In genomic region chr1:40771196-40771970, GRCm38 (mm10) we compare ENCODE assay signal across 22 mouse cellular contexts. TPM values are rescaled to one million over a fixed set of nuclear protein-coding genes. Genes with fewer than 3 reads are reported as not detected.
DNase-seq lines count a peak whose midpoint lies in the region; ATAC-seq lines count a peak whose summit lies in the region.
"Had no signal": no experiment of that assay in that cellular context is flagged by ENCODE, and none has a peak within 500 bp of the region (broad histone marks: within the 10 kb centered on the region; RNA-seq: fewer than 3 reads in every experiment).

No protein-coding gene starts in this region.

- no peak overlapping the region for H3K4me3 ChIP-seq in heart, embryonic 10.5 days
- peak overlapping the region; percentile 47 for H3K4me3 ChIP-seq in liver, embryonic 13.5 days (replicated peaks)
- H3K4me3 ChIP-seq: embryonic facial prominence, embryonic 10.5 days; forebrain, embryonic 12.5 days; hindbrain, embryonic 10.5 days; midbrain, embryonic 12.5 days; neural tube, embryonic 15.5 days had no signal

- H3K9me3 ChIP-seq in heart, embryonic 10.5 days, result no peaks in the 10 kb centered on the region
- H3K9me3 ChIP-seq in liver, embryonic 13.5 days (replicated peaks), result no peaks in the 10 kb centered on the region
- H3K9me3 ChIP-seq: embryonic facial prominence, embryonic 10.5 days; forebrain, embryonic 12.5 days; hindbrain, embryonic 10.5 days; midbrain, embryonic 12.5 days; neural tube, embryonic 15.5 days had no signal

- H3K4me1 ChIP-seq in heart, embryonic 10.5 days, result no peaks in the 10 kb centered on the region
- H3K4me1 ChIP-seq in liver, embryonic 13.5 days (replicated peaks), result peaks cover 29% of the 10 kb centered on the region
- H3K4me1 ChIP-seq: forebrain, embryonic 12.5 days; neural tube, embryonic 15.5 days had no signal

- WGBS in heart, embryonic 10.5 days, result 82% methylated on average over 7 of the region's 7 CpGs
- 61% methylated on average over 7 of the region's 7 CpGs for WGBS in liver, embryonic 13.5 days (ENCODE audit: insufficient replicate concordance)

- peak overlapping the region; percentile 63 for H3K4me2 ChIP-seq in liver, embryonic 13.5 days
- H3K4me2 ChIP-seq: forebrain, embryonic 12.5 days; midbrain, embryonic 12.5 days; neural tube, embryonic 15.5 days had no signal

- H3K36me3 ChIP-seq in heart, embryonic 10.5 days, result peaks cover 6% of the 10 kb centered on the region
- peaks cover 5% of the 10 kb centered on the region; the same call in 1 of the 2 replicates for H3K36me3 ChIP-seq in liver, embryonic 13.5 days
- H3K36me3 ChIP-seq: forebrain, embryonic 12.5 days; hindbrain, embryonic 10.5 days; midbrain, embryonic 12.5 days had no signal

- peak overlapping the region; percentile 63 for H3K9ac ChIP-seq in liver, embryonic 13.5 days
- H3K9ac ChIP-seq: forebrain, embryonic 12.5 days; midbrain, embryonic 12.5 days; neural tube, embryonic 15.5 days had no signal

- DNase-seq in heart, embryonic 10.5 days (ENCODE audit: low spot score), result peak; percentile 61
- DNase-seq in heart, adult 8-10 months (ENCODE audit: low spot score), result no peak
- DNase-seq in liver, embryonic 13.5 days, result peak; percentile 39
- no peak for DNase-seq in kidney, postnatal 10 days
- DNase-seq: adrenal gland, postnatal 10 days; cerebellum, adult 9-10 months; gastrocnemius, postnatal 36 days; kidney, adult 11 months; lung, adult 18-20 months; lung, postnatal 10 days; right cerebral cortex, postnatal 14 days; spleen, adult 18-20 months; thymus, postnatal 36 days had no signal

- ATAC-seq in erythroblast, adult 5-6 weeks (replicated peaks; ENCODE audit: low FRiP score, poor library complexity, severe bottlenecking), result peak; percentile 71
- peak; percentile 97 for ATAC-seq in liver, embryonic 13.5 days (ENCODE audit: low read depth)
- ATAC-seq in megakaryocyte-erythroid progenitor cell, adult 5-6 weeks (replicated peaks; ENCODE audit: low FRiP score, low TSS enrichment, poor library complexity, severe bottlenecking), result peak; percentile 74
- ATAC-seq in frontal cortex, adult (ENCODE audit: low TSS enrichment), result no peak
- ATAC-seq: hindbrain, postnatal 0 days had no signal

- no peaks in the 10 kb centered on the region for H3K27me3 ChIP-seq in heart, embryonic 10.5 days (ENCODE audit: insufficient read depth, poor library complexity, severe bottlenecking)
- H3K27me3 ChIP-seq in liver, embryonic 13.5 days, result 0 out of 2 replicates have a peak, but pooled peaks cover 3% of the 10 kb centered on the region
- H3K27me3 ChIP-seq: forebrain, embryonic 12.5 days; midbrain, embryonic 12.5 days; neural tube, embryonic 15.5 days had no signal

- no peak overlapping the region for H3K27ac ChIP-seq in heart, embryonic 10.5 days
- peak overlapping the region; percentile 73 for H3K27ac ChIP-seq in liver, embryonic 13.5 days
- H3K27ac ChIP-seq: embryonic facial prominence, embryonic 10.5 days; forebrain, embryonic 12.5 days; hindbrain, embryonic 10.5 days; hindbrain, postnatal 0 days; midbrain, embryonic 12.5 days; neural tube, embryonic 15.5 days had no signal

RNA-seq across cellular contexts. Expression of gene Mfsd9, which starts 19.1 kb away (rescaled TPM):
- polyA plus RNA-seq in heart, embryonic 10.5 days (2016; fragmentation: Nextera tagmentation; extraction: Ambion mirVana), result 1.6 and 2.4 TPM in 2 replicates
- 1 to 10 TPM in 1 of 4 experiments, under 1 TPM in 3; 0.49 to 1.3 (median 0.64) TPM for total RNA-seq in heart, adult 8-10 months (2022)
- total RNA-seq in erythroblast, adult 5-6 weeks (2015; ENCODE audit: low replicate concordance), result 0.63 TPM in 1 of 2 replicates, not detected in the other
- total RNA-seq in erythroblast, adult 5-6 weeks (2017; ENCODE audit: low replicate concordance), result 1.5 and 2.6 TPM in 2 replicates
- 0.82 and 0.83 TPM in 2 replicates for polyA plus RNA-seq in liver, embryonic 13.5 days (2015; fragmentation: Nextera tagmentation; extraction: Ambion mirVana)
- 1.8 and 2.1 TPM in 2 replicates for total RNA-seq in megakaryocyte-erythroid progenitor cell, adult 5-6 weeks (2014; fragmentation: Nextera tagmentation)
- total RNA-seq in megakaryocyte-erythroid progenitor cell, adult 5-6 weeks (2017), result 1.7 and 4.7 TPM in 2 replicates

RNA-seq across cellular contexts. Expression of gene Tmem182, which starts 34.0 kb away (rescaled TPM):
- polyA plus RNA-seq in heart, embryonic 10.5 days (2016; fragmentation: Nextera tagmentation; extraction: Ambion mirVana), result 5.1 and 12.1 TPM in 2 replicates
- total RNA-seq in heart, adult 8-10 months (2022), result 100 to 1,000 TPM; 171 to 176 (median 173) TPM
- not detected in 2 replicates for total RNA-seq in erythroblast, adult 5-6 weeks (2015; ENCODE audit: low replicate concordance)
- 0.85 TPM in 1 of 2 replicates, not detected in the other for total RNA-seq in erythroblast, adult 5-6 weeks (2017; ENCODE audit: low replicate concordance)
- 0.06 and 0.10 TPM in 2 replicates for polyA plus RNA-seq in liver, embryonic 13.5 days (2015; fragmentation: Nextera tagmentation; extraction: Ambion mirVana)
- total RNA-seq in megakaryocyte-erythroid progenitor cell, adult 5-6 weeks (2014; fragmentation: Nextera tagmentation), result not detected in 2 replicates
- not detected in 2 replicates for total RNA-seq in megakaryocyte-erythroid progenitor cell, adult 5-6 weeks (2017)
- polyA plus RNA-seq: embryonic facial prominence, embryonic 10.5 days; hindbrain, embryonic 10.5 days; midbrain, embryonic 12.5 days had no signal

Comparison
In these comparisons a context has a peak if more than half of its experiments do, and no peak if none do; other contexts are left out.
1. DNase-seq: peak in heart, embryonic 10.5 days (single experiment) and liver, embryonic 13.5 days (single experiment); none in heart, adult 8-10 months (single experiment) and kidney, postnatal 10 days (single experiment).
2. RNA of gene Tmem182, which starts 34.0 kb away (total RNA-seq): 171 to 176 TPM in heart, adult 8-10 months; 0.85 TPM in erythroblast, adult 5-6 weeks and not detected in megakaryocyte-erythroid progenitor cell, adult 5-6 weeks; every median in the first group is over 10 times any median in the second.